Comparison of ENCODE assay signal across 8 mouse cellular contexts in genomic region chr19:7039088-7039720, GRCm38 (mm10). TPM values are rescaled to one million over a fixed set of nuclear protein-coding genes. Genes with fewer than 3 reads are reported as not detected.
DNase-seq lines count a peak whose midpoint lies in the region; ATAC-seq and TF ChIP-seq lines count a peak whose summit lies in the region.

No protein-coding gene starts in this region.

- H3K4me2 ChIP-seq in hindbrain, embryonic 16.5 days (ENCODE audit: low read length), result peak overlapping the region; percentile 65
- peak overlapping the region; percentile 87 for H3K4me2 ChIP-seq in midbrain, embryonic 11.5 days
- peak overlapping the region; percentile 84 for H3K4me2 ChIP-seq in stomach, embryonic 14.5 days (replicated peaks; ENCODE audit: low read depth, low read length)

- TF ChIP-seq CTCF in cerebellum, adult 2 months (IDR thresholded peaks at IDR 0.05; ENCODE audit: borderline replicate concordance, insufficient read depth, low read depth, low read length), result no peak

- peaks cover 3% of the 10 kb centered on the region for H3K27me3 ChIP-seq in megakaryocyte, embryonic 14.5 days (replicated peaks)
- H3K27me3 ChIP-seq in cerebellum, adult 2 months (ENCODE audit: control insufficient read depth, insufficient read depth, low read length), result no peaks in the 10 kb centered on the region
- H3K27me3 ChIP-seq in hindbrain, embryonic 16.5 days (replicated peaks; ENCODE audit: control insufficient read depth, insufficient read depth, low read length), result no peaks in the 10 kb centered on the region
- no peaks in the 10 kb centered on the region for H3K27me3 ChIP-seq in midbrain, embryonic 11.5 days (ENCODE audit: control insufficient read depth, insufficient read depth, low read length)
- no peaks in the 10 kb centered on the region for H3K27me3 ChIP-seq in stomach, embryonic 14.5 days (ENCODE audit: control insufficient read depth, insufficient read depth, low read length)

- peaks cover 54% of the 10 kb centered on the region for H3K4me1 ChIP-seq in megakaryocyte, embryonic 14.5 days
- peaks cover 7% of the 10 kb centered on the region; the same call in 1 of the 2 replicates for H3K4me1 ChIP-seq in cerebellum, adult 2 months (ENCODE audit: control insufficient read depth, insufficient read depth, low read length)
- H3K4me1 ChIP-seq in hindbrain, embryonic 16.5 days (ENCODE audit: control insufficient read depth, insufficient read depth, low read depth, low read length), result peaks cover 22% of the 10 kb centered on the region
- H3K4me1 ChIP-seq in midbrain, embryonic 11.5 days (ENCODE audit: control insufficient read depth, insufficient read depth, low read length), result peaks cover 22% of the 10 kb centered on the region
- H3K4me1 ChIP-seq in stomach, embryonic 14.5 days (ENCODE audit: control insufficient read depth, insufficient read depth, low read length), result peaks cover 10% of the 10 kb centered on the region; the same call in 1 of the 2 replicates

- ATAC-seq in megakaryocyte, adult 5-6 weeks (ENCODE audit: poor library complexity, severe bottlenecking), result no peak
- peak; percentile 3; the same call in 1 of the 2 replicates for ATAC-seq in hindbrain, embryonic 16.5 days
- no peak for ATAC-seq in midbrain, embryonic 11.5 days (ENCODE audit: low FRiP score)
- peak; percentile 1 for ATAC-seq in stomach, embryonic 14.5 days (ENCODE audit: insufficient number of reproducible peaks, insufficient read depth, low FRiP score, low read depth)

- H3K27ac ChIP-seq in cerebellum, adult 2 months (ENCODE audit: insufficient read depth, low read length), result peak overlapping the region; percentile 66
- peak overlapping the region; percentile 81 for H3K27ac ChIP-seq in hindbrain, embryonic 16.5 days (ENCODE audit: low read depth, low read length)
- peak overlapping the region; percentile 87 for H3K27ac ChIP-seq in midbrain, embryonic 11.5 days (ENCODE audit: low read depth, low read length)
- peak overlapping the region; percentile 85 for H3K27ac ChIP-seq in stomach, embryonic 14.5 days (ENCODE audit: low read length)

- no peak for TF ChIP-seq POLR2A in cerebellum, adult 2 months (IDR thresholded peaks at IDR 0.05; ENCODE audit: borderline replicate concordance, insufficient read depth, low read length)

- DNase-seq in cerebellum, adult 2 months, result peak; percentile 67 to 73
- peak; percentile 56 to 61 for DNase-seq in frontal cortex, postnatal 10 days (ENCODE audit: low spot score in 2 of 2)
- DNase-seq in left cerebral cortex, postnatal 4 days, result peak; percentile 72
- DNase-seq in midbrain, embryonic 11.5 days (ENCODE audit: low spot score, missing footprints), result no peak

- no peaks in the 10 kb centered on the region for H3K9me3 ChIP-seq in megakaryocyte, embryonic 14.5 days
- H3K9me3 ChIP-seq in hindbrain, embryonic 16.5 days (ENCODE audit: control insufficient read depth, low read length), result no peaks in the 10 kb centered on the region
- no peaks in the 10 kb centered on the region for H3K9me3 ChIP-seq in midbrain, embryonic 11.5 days (ENCODE audit: control insufficient read depth, low read length)
- H3K9me3 ChIP-seq in stomach, embryonic 14.5 days (ENCODE audit: control insufficient read depth, low read depth, low read length), result no peaks in the 10 kb centered on the region

- intact Hi-C loops in left cerebral cortex, postnatal 4 days (cut with DNase I), result no loop called here

- H3K9ac ChIP-seq in hindbrain, embryonic 16.5 days (ENCODE audit: low read depth, low read length), result peak overlapping the region; percentile 93
- H3K9ac ChIP-seq in midbrain, embryonic 11.5 days (ENCODE audit: low read length), result peak overlapping the region; percentile 93
- peak overlapping the region; percentile 87 for H3K9ac ChIP-seq in stomach, embryonic 14.5 days (replicated peaks; ENCODE audit: low read depth, low read length)

- under 1% methylated on average over 35 of the region's 35 CpGs for WGBS in cerebellum, adult 2 months
- WGBS in hindbrain, embryonic 16.5 days, result 2% methylated on average over 29 of the region's 35 CpGs
- WGBS in midbrain, embryonic 11.5 days, result 2% methylated on average over 35 of the region's 35 CpGs
- WGBS in stomach, embryonic 14.5 days, result 2% methylated on average over 31 of the region's 35 CpGs

- H3K36me3 ChIP-seq in megakaryocyte, embryonic 14.5 days (replicated peaks; ENCODE audit: low read length), result peaks cover 26% of the 10 kb centered on the region
- H3K36me3 ChIP-seq in hindbrain, embryonic 16.5 days (ENCODE audit: control insufficient read depth, insufficient read depth, low read length), result no peaks in the 10 kb centered on the region
- peaks cover 9% of the 10 kb centered on the region for H3K36me3 ChIP-seq in midbrain, embryonic 11.5 days (ENCODE audit: control insufficient read depth, insufficient read depth, low read length)
- H3K36me3 ChIP-seq in stomach, embryonic 14.5 days (ENCODE audit: control insufficient read depth, insufficient read depth, low read length), result peaks cover 10% of the 10 kb centered on the region

- peak overlapping the region; percentile 95 for H3K4me3 ChIP-seq in megakaryocyte, embryonic 14.5 days (replicated peaks)
- H3K4me3 ChIP-seq in cerebellum, adult 2 months (replicated peaks; ENCODE audit: insufficient read depth, low read depth, low read length), result peak overlapping the region; percentile 76
- peak overlapping the region; percentile 77 for H3K4me3 ChIP-seq in hindbrain, embryonic 16.5 days (ENCODE audit: low read length)
- H3K4me3 ChIP-seq in midbrain, embryonic 11.5 days (ENCODE audit: low read depth, low read length), result peak overlapping the region; percentile 92
- H3K4me3 ChIP-seq in stomach, embryonic 14.5 days (ENCODE audit: low read depth, low read length), result peak overlapping the region; percentile 87

RNA-seq across cellular contexts. Expression of gene Stip1, which starts 0.6 kb away (rescaled TPM):
- 29.9 and 116 TPM in 2 replicates for polyA plus RNA-seq in megakaryocyte, embryonic 14.5 days (2012; ENCODE audit: insufficient read depth, low replicate concordance)
- total RNA-seq in megakaryocyte, adult 5-6 weeks (2015), result 90.4 and 95.8 TPM in 2 replicates
- total RNA-seq in megakaryocyte, adult 5-6 weeks (2017), result 102 and 115 TPM in 2 replicates
- 215 and 217 TPM in 2 replicates for polyA plus RNA-seq in cerebellum, adult 2 months (2012; rRNA removed)
- 214 and 236 TPM in 2 replicates for polyA plus RNA-seq in hindbrain, embryonic 16.5 days (2015; fragmentation: Nextera tagmentation; extraction: Ambion mirVana)
- total RNA-seq in left cerebral cortex, postnatal 4 days (2021), result 100 to 1,000 TPM; 127 to 130 TPM
- polyA plus RNA-seq in midbrain, embryonic 11.5 days (2014; fragmentation: Nextera tagmentation; extraction: Ambion mirVana), result 410 and 416 TPM in 2 replicates
- polyA plus RNA-seq in stomach, embryonic 14.5 days (2014; fragmentation: Nextera tagmentation; extraction: Ambion mirVana), result 201 and 210 TPM in 2 replicates

RNA-seq across cellular contexts. Expression of gene Macrod1, which starts 17.4 kb away (rescaled TPM):
- 9.2 and 14.0 TPM in 2 replicates for polyA plus RNA-seq in megakaryocyte, embryonic 14.5 days (2012; ENCODE audit: insufficient read depth, low replicate concordance)
- 0.69 and 3.7 TPM in 2 replicates for total RNA-seq in megakaryocyte, adult 5-6 weeks (2015)
- 0.66 and 0.77 TPM in 2 replicates for total RNA-seq in megakaryocyte, adult 5-6 weeks (2017)
- polyA plus RNA-seq in cerebellum, adult 2 months (2012; rRNA removed), result 30.8 and 33.8 TPM in 2 replicates
- 6.3 and 7.1 TPM in 2 replicates for polyA plus RNA-seq in hindbrain, embryonic 16.5 days (2015; fragmentation: Nextera tagmentation; extraction: Ambion mirVana)
- 1 to 10 TPM; 5.5 to 6.3 TPM for total RNA-seq in left cerebral cortex, postnatal 4 days (2021)
- polyA plus RNA-seq in midbrain, embryonic 11.5 days (2014; fragmentation: Nextera tagmentation; extraction: Ambion mirVana), result 2.2 and 3.0 TPM in 2 replicates
- polyA plus RNA-seq in stomach, embryonic 14.5 days (2014; fragmentation: Nextera tagmentation; extraction: Ambion mirVana), result 7.7 and 8.3 TPM in 2 replicates

RNA-seq across cellular contexts. Expression of gene Fermt3, which starts 19.9 kb away (rescaled TPM):
- polyA plus RNA-seq in megakaryocyte, embryonic 14.5 days (2012; ENCODE audit: insufficient read depth, low replicate concordance), result 5,058 and 7,219 TPM in 2 replicates
- 76.4 and 89.1 TPM in 2 replicates for total RNA-seq in megakaryocyte, adult 5-6 weeks (2015)
- 239 and 262 TPM in 2 replicates for total RNA-seq in megakaryocyte, adult 5-6 weeks (2017)
- polyA plus RNA-seq in cerebellum, adult 2 months (2012; rRNA removed), result 2.2 and 2.3 TPM in 2 replicates
- 4.0 and 5.7 TPM in 2 replicates for polyA plus RNA-seq in hindbrain, embryonic 16.5 days (2015; fragmentation: Nextera tagmentation; extraction: Ambion mirVana)
- 1 to 10 TPM; 3.2 to 3.4 TPM for total RNA-seq in left cerebral cortex, postnatal 4 days (2021)
- 6.7 and 7.3 TPM in 2 replicates for polyA plus RNA-seq in midbrain, embryonic 11.5 days (2014; fragmentation: Nextera tagmentation; extraction: Ambion mirVana)
- polyA plus RNA-seq in stomach, embryonic 14.5 days (2014; fragmentation: Nextera tagmentation; extraction: Ambion mirVana), result 8.2 and 8.3 TPM in 2 replicates

RNA-seq across cellular contexts. Expression of gene Trpt1, which starts 43.3 kb away (rescaled TPM):
- polyA plus RNA-seq in megakaryocyte, embryonic 14.5 days (2012; ENCODE audit: insufficient read depth, low replicate concordance), result 0.57 TPM in 1 of 2 replicates, not detected in the other
- total RNA-seq in megakaryocyte, adult 5-6 weeks (2015), result 1.5 and 3.4 TPM in 2 replicates
- 2.7 and 3.4 TPM in 2 replicates for total RNA-seq in megakaryocyte, adult 5-6 weeks (2017)
- polyA plus RNA-seq in cerebellum, adult 2 months (2012; rRNA removed), result 29.6 and 31.3 TPM in 2 replicates
- 22.7 and 25.3 TPM in 2 replicates for polyA plus RNA-seq in hindbrain, embryonic 16.5 days (2015; fragmentation: Nextera tagmentation; extraction: Ambion mirVana)
- 10 to 100 TPM; 17.6 to 21.4 TPM for total RNA-seq in left cerebral cortex, postnatal 4 days (2021)
- 10.0 and 10.2 TPM in 2 replicates for polyA plus RNA-seq in midbrain, embryonic 11.5 days (2014; fragmentation: Nextera tagmentation; extraction: Ambion mirVana)
- polyA plus RNA-seq in stomach, embryonic 14.5 days (2014; fragmentation: Nextera tagmentation; extraction: Ambion mirVana), result 9.6 and 11.5 TPM in 2 replicates

RNA-seq across cellular contexts. Expression of gene Nudt22, which starts 43.3 kb away (rescaled TPM):
- polyA plus RNA-seq in megakaryocyte, embryonic 14.5 days (2012; ENCODE audit: insufficient read depth, low replicate concordance), result 6.7 and 9.1 TPM in 2 replicates
- 16.6 and 29.0 TPM in 2 replicates for total RNA-seq in megakaryocyte, adult 5-6 weeks (2015)
- total RNA-seq in megakaryocyte, adult 5-6 weeks (2017), result 10.1 and 16.0 TPM in 2 replicates
- polyA plus RNA-seq in cerebellum, adult 2 months (2012; rRNA removed), result 40.4 and 43.5 TPM in 2 replicates
- polyA plus RNA-seq in hindbrain, embryonic 16.5 days (2015; fragmentation: Nextera tagmentation; extraction: Ambion mirVana), result 20.6 and 21.8 TPM in 2 replicates
- total RNA-seq in left cerebral cortex, postnatal 4 days (2021), result 10 to 100 TPM in 1 of 2 experiments, 1 to 10 TPM in 1; 8.9 to 11.5 TPM
- polyA plus RNA-seq in midbrain, embryonic 11.5 days (2014; fragmentation: Nextera tagmentation; extraction: Ambion mirVana), result 14.4 and 19.5 TPM in 2 replicates
- 15.3 and 19.6 TPM in 2 replicates for polyA plus RNA-seq in stomach, embryonic 14.5 days (2014; fragmentation: Nextera tagmentation; extraction: Ambion mirVana)

Comparison
In these comparisons a context has a peak if more than half of its experiments do, and no peak if none do; other contexts are left out.
1. ATAC-seq: peak in hindbrain, embryonic 16.5 days (single experiment) and stomach, embryonic 14.5 days (single experiment); none in megakaryocyte, adult 5-6 weeks (single experiment) and midbrain, embryonic 11.5 days (single experiment).
2. RNA of gene Fermt3, which starts 19.9 kb away (polyA plus RNA-seq): 5,058 to 7,219 TPM in megakaryocyte, embryonic 14.5 days; 8.2 to 8.3 TPM in stomach, embryonic 14.5 days, 6.7 to 7.3 TPM in midbrain, embryonic 11.5 days, 4.0 to 5.7 TPM in hindbrain, embryonic 16.5 days and 2.2 to 2.3 TPM in cerebellum, adult 2 months; every median in the first group is over 100 times any median in the second.
3. Peak in every context shown above with its lines, with median percentiles within 50 percentile points of each other: H3K4me3 ChIP-seq, H3K27ac ChIP-seq, H3K4me2 ChIP-seq and H3K9ac ChIP-seq.